Mouse (Mus musculus) c-Kit-positive CD71-positive TER-119-negative erythroid progenitor cells, embryonic 14.5 days (primary cell): ENCODE results near the gene Gm20498.

Experiments
- DNase-seq: peaks from one replicate; pipeline ENCODE4 v3.0.0-alpha.2; 2013; ENCODE audit warnings: low read depth

Gm20498 gene

GRCm38 (mm10) chr12:81332875-81333421, 199.8 kb downstream of the Gm20498 start, which contains the start of gene Slc8a3:
Slc8a3 (minus strand) TSS chr12:81333180.
- no peak for DNase-seq

GRCm38 (mm10) chr12:81331937-81332874, 200.5 kb downstream of the Gm20498 start:
- DNase-seq, result no peak

GRCm38 (mm10) chr12:81331046-81331638, 201.6 kb downstream of the Gm20498 start:
- DNase-seq, result no peak

- DNase-seq, result no peak
Observed at GRCm38 (mm10) chr12:81324991-81325390, 207.7 kb downstream of the Gm20498 start.

GRCm38 (mm10) chr12:81324116-81324515, 208.6 kb downstream of the Gm20498 start:
- no peak for DNase-seq

GRCm38 (mm10) chr12:81321021-81321420, 211.7 kb downstream of the Gm20498 start:
- DNase-seq, result no peak

- DNase-seq, result no peak
Observed at GRCm38 (mm10) chr12:81317811-81318210, 214.9 kb downstream of the Gm20498 start.

GRCm38 (mm10) chr12:81315953-81316352, 216.8 kb downstream of the Gm20498 start:
- no peak for DNase-seq
